Mouse (Mus musculus) liver (tissue): ENCODE measurements at regions not wholly inside any gene's neighbourhood (a gene's known extent, or its start where the extent isn't known, plus 50 kb on each side); places are given as distances from the start of the nearest gene placed in this dataset.

Experiments
- DNase-seq: peaks from one replicate; pipeline ENCODE4 v3.0.0-alpha.2; 2020; ENCODE audit warnings: mixed read lengths

DNA sequence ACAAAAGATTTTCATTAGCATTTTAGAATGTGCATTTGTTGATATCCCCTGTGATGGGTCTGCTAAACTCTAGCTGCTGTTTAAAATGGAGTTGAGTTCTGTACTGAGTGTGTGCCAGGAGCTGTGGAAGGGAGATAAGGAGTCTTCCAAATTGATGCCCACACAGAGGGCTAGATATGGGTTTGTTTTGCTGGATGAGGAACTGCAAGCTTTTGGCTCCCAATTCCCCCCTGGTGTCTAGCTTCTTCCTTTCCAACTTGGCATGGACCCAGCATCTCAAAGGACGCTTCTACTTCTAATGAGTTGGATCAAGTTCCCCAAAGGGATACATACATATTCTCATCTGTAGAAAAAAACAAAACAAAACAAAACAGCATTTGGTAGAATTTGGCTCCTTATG lies 577.0 kb upstream of the Large1 start:
- no peak for DNase-seq

GRCm38 (mm10) chr8:73925515-73926241 lies 572.3 kb upstream of the Large1 start:
- DNase-seq = no peak

GRCm38 (mm10) chr8:73923181-73923580 lies 569.8 kb upstream of the Large1 start:
- no peak for DNase-seq

- no peak for DNase-seq
These were observed 567.8 kb upstream of the Large1 start for GRCm38 (mm10) chr8:73921158-73921557.

- DNase-seq = no peak
These were observed 567.2 kb upstream of the Large1 start for GRCm38 (mm10) chr8:73920564-73920963.

DNA sequence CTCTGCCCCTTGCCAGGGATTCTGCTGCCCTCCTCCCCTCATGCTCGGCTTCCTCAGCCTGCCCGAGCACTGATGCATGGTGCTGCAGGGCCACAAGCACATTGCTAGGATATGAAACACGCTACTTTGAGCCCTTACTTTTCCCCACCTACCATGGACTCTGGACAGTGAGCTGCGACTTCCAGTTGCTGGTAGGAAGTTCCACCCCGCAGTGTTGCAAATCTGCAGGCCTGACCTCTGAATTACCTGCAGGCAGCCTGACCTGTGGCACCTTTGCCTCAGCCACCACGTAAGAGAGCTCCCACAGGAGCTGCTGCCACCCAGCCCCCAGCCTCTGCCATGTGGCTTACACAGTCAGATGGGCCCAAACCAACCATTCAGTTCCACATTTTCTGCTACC lies 551.7 kb upstream of the Large1 start:
- peak; percentile 3 for DNase-seq

DNA sequence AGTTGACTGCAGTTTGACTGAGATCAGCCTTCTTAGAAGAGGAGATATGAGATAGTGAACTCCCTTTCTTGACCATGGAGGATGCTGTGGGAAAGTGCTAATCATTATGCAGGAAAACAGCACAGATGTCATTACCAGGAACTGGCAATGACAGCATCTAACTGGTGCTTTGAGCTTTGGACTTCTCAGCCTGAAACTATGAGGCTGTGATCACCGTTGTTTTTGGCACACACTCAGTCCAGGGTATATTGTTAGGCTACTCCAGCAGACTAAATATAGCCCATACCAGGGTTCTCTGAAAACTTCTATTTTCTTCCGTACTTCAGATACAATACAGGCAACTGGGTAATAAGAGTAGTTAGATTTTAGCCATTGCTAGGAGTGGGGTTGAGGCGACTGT lies 550.5 kb upstream of the Large1 start:
- DNase-seq = no peak

DNA sequence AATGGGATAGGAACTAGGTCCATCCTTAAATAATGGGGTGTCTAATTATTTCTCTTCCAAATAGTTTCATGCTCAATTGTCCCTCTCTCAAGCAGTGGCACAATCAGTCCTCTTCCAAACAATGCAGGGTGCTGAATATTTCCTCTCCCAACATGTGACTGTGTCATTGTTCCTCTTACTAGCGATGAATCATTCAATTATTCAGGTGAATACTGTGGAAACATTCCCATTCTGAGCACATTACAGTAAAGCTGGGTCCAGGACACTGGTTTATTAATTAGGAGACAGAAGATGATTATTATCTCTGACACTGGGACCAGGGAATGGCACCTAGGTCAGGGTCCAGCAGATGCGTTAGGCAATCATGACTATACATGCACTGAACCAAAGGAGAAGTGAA lies 532.6 kb upstream of the Large1 start:
- no peak for DNase-seq

- no peak for DNase-seq
These were observed 528.3 kb upstream of the Large1 start for GRCm38 (mm10) chr8:73881606-73882005.
